Mouse (Mus musculus) left cerebral cortex, adult 11 months (tissue): ENCODE measurements around the gene 6030445D17Rik.

Experiments
- DNase-seq: peaks from one replicate; pipeline ENCODE4 v3.0.0; 2022; ENCODE audit warnings: low spot score

Gene 6030445D17Rik

DNA sequence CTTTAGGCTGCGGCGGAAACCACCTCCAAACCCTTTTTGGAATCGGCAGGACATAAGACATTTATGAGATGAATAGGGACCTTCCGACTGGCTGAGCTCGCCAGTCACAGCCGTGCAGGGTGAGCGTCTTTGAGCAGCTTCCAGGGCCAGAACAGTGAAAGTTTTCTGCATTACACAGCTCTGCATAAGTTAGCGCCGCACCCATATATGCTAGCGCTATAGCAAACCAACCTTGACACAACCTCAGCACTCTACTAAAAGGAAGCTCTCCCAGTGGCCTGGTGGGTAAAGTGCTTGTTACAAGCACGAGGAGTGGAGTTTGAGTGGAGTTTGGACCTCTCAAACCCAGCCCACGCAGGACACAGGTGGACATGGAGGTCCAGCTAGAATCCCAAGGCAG is 2.8 kb upstream of the 6030445D17Rik start:
- DNase-seq: no peak

DNA sequence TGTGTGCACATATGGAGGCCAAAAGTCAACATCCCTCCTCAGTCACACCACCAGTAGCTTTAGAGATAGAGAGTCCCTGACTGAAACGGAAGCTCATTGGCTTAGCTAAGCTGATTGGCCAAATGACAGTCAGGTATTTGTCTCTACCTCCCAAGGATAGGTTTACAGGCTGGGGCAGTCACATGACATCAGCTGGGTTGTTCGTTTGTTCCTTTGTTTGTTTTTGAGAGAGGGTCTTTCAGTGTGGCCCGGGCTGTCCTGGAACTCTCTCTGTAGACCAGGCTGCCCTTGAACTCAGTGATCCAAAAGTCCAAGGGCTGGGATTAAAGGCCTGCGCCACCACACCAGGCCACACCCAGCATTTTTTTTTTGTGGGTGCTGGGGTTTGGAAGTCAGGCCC is 844 bp upstream of the 6030445D17Rik start:
- DNase-seq: no peak

GRCm38 (mm10) chr4:136461761-136462085 is 327 bp upstream of the 6030445D17Rik start:
- DNase-seq: no peak

DNA sequence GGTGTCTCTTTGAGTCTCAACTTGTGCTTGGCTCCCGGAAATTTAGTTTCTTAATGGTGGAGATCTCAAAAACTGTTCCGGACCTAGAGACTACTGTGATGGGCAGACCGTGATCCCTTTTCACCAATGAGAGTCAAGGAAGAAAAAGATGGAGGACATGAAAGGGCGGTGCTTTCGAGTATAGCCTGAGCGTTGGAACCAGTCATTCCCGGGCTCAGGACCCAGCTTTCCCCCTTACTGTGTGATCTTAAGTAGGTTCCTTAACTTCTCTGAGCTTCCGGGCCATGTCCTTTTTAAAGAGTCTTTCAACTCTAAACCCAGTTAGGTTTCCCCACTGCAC is 759 bp downstream of the 6030445D17Rik start:
- DNase-seq: no peak

DNA sequence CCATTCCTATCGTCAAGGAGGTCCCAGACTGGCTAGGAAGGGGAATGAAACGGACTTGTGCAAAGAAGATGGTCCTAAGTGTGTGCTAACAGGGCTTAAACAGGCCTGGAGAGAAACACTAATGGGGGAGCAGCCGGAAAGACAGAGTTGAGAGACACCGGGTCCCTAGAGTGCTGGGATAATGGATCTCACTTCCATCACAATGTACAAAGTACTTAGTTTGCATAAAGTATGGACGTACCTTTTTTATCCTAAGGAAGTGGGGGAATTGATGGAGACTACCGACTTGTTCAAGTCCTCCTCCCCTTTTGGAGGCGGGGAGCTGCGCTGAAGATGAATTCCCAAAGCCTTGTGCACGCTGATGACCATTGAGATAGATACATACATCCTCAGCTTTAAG is 1.4 kb downstream of the 6030445D17Rik start:
- no peak for DNase-seq

DNA sequence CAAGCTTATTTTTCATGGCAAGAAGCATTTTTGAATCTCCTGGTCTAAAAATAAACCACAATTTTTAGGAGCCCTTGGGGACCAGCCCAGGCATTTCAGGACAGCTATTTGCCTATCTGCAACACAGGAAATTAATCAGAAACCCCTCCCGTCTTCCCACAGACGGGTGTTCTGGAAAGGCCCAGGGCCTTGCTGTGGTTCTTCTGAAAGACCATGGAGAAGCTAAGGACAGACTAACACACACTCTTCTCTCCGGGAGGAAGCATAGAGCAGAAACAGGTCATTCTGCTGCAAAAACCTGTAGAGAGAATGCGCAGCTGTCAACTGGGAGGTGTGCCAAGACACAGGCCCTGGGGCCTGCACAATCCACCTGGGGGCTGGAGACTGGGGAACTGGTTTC is 4.2 kb downstream of the 6030445D17Rik start:
- DNase-seq: no peak

GRCm38 (mm10) chr4:136468553-136469327 is 6.7 kb downstream of the 6030445D17Rik start:
- DNase-seq: no peak

DNA sequence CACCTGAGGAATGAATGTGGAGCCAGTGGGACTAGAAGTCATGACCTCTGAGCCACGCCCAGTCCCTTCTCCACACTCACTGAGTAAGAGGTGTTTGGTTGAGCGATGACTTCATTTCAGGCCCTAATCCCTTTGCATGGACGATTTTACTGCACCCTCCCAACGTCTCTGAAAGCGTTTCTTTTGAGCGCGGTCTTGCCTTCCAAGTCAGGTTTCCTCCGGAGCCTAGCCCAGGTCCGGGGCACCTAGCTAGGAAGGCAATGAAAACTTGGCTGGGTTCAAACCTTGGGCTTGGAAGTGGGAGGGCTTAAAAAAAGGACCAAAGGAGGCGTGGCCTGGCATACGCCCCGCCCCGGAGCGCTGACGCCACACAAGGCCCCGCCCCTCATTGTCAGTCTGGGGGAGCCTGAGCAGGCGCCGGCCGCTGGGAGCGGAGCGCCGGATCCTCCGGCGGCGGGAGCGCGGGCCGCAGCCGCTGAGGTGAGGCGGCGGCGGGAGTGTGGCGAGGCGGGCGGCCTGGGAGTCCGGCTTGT is 7.4 kb downstream of the 6030445D17Rik start, which contains the start of gene Luzp1:
Gene Luzp1 (plus strand): TSS at position 391 of the 533 bp plus-strand sequence.
- peak; percentile 89 for DNase-seq

DNA sequence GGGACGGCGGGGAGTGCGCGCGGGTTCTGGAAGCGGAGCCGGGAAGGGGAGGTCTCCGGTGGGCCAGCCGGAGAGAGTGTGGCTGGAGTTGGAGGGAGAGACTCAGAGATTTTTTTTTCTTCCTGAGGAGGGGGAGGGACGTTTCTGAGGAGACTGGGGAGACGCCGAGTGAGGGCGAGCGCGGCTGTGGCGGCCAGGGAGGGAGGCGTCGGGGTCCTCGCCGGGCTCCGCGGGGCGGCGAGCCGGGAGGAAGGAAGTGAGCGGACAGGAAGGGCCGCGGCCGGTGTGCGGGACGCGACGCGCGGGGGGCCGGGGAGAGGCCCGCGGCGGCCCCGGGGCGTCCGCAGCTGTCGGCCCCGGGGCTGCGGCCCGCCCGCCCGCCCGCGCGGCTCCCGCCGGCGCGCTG is 7.9 kb downstream of the 6030445D17Rik start:
- DNase-seq: no peak

- DNase-seq: no peak
Observed at GRCm38 (mm10) chr4:136470347-136471071, 8.5 kb downstream of the 6030445D17Rik start.

GRCm38 (mm10) chr4:136476692-136477091 is 14.6 kb downstream of the 6030445D17Rik start:
- no peak for DNase-seq

- no peak for DNase-seq
Observed at GRCm38 (mm10) chr4:136486549-136486948, 24.5 kb downstream of the 6030445D17Rik start.

DNA sequence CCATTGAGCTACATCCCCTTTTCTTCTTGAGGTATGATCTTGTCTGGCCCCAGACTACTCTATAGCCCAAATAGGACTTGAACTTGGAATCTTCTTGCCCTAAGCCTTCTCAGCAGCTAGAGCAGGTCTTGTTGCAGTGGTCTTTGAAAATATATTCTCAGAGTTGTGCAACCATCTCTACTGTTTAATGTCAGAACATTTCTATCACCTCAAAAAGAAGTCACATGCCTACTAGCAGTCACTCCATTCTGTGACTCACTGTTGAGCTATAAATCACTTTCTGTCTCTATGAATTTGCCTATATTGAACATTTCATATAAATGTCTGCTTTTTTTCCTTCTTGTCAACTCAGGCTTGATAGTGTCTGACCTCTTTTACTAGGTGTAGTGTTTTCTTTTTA is 33.9 kb downstream of the 6030445D17Rik start:
- DNase-seq: no peak

DNA sequence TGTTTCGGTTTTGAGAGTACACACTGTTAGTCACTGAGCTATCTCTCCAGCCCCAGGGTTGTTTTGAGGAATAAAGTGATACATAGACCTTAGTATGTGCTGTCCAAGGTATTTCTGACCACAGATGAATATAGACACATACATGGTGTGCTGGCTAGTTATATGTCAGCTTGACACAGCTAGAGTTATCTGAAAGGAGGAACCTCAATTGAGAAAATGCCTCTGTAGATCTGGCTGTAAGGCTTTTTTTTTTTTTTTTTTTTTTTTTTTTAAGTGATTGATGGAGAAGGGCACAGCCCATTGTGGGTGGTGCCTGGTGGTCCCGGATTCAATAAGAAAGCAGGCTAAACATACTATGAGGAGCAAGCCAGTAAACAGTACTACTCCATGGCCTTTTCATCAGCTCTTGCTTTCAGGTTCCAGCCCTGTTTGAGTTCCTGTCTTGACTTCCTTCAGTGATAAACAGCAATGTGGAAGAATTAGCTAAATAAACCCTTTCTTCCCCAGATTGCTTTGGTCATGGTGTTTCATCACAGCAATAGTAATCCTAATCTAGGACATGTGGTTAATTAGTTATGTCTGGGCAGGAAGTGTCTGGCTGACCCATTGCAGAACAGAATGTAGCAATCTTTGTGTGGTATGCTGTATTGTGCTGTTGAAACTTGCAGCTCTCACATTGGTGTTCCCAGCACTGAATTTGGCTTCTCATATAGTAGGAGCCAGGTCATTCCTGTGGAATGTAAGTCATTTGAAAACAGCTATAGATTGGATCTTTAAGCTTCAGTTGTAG is 43.6 kb downstream of the 6030445D17Rik start:
- no peak for DNase-seq

GRCm38 (mm10) chr4:136509857-136510256 is 47.8 kb downstream of the 6030445D17Rik start:
- DNase-seq: no peak

- DNase-seq: no peak
Observed at GRCm38 (mm10) chr4:136511708-136512107, 49.7 kb downstream of the 6030445D17Rik start.

DNA sequence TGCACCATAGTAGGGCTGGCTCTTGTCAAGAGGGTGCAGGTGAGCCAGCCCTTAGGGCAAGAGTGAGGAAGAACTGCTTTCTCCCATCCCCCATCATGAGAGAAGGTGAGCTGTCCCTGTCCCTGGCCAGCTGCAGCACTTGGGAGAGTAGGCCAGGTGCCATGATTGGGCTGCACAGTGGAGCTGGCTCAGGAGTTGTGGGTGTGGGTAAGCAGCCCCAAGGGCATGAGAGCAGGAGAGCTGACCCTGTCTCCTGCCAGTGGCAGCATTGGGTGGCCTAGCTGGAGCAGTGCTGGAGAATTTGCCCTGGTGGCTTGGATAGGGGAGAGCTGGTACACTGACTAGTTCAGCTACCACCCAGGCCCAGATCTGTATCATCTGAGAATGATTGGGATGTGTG is 50.9 kb downstream of the 6030445D17Rik start:
- DNase-seq: no peak
